Mouse (Mus musculus) thymus, postnatal 14 days (tissue): Measurements from ENCODE around the gene Nid2.

ENCODE experiments used
- DNase-seq: peaks from one replicate; pipeline ENCODE4 v3.0.0; 2021

The Nid2 gene

DNA sequence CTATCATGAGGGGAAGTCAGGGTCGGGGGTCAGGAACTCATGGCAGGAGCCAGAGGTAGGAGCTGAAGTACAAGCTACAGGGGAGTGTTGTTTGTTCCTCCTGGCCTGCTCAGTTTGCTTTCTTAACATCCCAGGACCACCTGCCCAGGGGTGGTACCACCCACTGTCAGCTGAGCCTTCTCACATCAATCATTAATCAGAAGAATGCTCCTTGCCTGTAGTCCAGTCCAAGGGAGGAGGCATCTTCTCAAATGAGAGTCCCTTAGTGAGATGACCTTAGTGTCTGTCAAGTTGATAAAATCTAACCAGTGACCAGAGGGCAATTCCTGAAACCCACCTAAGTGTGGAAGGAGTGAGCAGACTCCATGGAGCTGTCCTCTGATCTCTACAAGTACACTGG lies 37.4 kb downstream of the Nid2 start:
- DNase-seq = no peak

DNA sequence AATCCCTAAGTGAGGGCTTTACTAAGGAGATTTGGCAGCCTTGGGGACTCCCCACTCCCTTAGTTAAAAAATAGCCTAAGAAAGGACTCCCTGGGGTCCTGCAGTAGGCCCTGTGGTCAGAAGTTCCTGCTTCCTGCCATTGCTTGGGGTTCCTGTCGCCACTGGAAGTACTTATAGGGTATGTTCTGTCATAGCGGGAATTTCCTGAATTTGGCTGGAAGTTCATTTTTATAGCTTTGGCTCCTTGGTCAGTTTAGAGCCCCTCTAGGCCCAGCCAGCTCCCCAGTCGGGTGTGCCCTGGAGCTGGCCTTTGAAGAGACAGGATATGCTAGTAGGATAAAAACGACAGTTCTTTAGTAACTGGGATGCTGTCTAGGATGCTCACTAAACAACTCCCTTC lies 43.8 kb downstream of the Nid2 start:
- DNase-seq = no peak

DNA sequence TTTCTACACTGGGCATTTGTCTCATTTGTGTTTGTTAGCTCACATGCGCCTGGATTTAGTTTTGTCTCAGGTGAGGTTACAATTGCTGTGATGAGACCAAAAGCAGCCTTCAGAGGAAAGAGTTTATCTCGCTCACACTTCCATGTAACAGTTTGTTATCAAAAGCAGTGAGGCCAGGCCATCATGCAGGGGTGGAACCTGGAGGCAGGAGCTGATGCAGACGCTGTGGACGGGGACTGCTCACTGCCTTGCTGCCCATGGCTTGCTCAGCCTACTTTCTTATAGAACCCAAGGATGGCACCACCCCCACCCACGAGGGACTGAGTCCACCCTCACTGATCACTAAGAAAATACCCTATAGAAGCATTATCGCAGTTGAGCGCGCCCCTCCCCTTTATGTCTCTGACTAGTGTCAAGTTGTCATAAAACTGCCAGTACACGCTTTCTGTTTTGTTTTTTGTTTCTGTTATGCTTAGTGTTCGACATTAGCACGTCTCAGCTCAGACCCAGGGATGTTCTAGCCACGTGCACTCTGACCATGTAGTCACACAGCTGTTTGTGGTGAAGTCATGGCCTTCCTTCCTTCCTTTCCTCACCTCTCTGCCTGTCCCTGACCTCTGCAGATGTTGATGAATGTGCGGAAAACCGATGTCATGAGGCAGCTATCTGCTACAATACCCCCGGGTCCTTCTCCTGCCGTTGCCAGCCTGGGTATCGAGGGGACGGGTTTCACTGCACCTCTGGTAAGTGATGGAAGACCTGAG lies 45.7 kb downstream of the Nid2 start:
- DNase-seq = no peak

DNA sequence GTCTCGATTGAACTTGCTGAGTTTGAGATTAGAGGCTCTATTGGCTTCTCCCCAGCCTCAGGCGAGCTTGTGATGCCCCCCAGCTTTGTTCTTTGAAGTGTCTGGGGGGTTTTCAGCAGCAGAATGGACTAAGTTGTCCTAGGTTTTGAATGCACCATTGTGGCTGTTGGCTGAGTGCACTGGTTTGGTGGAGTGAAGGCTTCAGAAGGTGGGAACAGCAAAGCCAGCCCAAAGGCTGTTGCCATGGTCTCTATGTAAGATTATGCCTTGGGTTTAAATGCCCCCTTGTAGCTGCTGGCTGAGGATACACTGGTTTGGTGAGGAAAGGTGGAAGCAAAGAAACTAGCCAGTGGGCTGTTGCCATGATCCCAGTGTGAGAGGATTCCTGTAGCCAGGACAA lies 49.4 kb downstream of the Nid2 start:
- no peak for DNase-seq

DNA sequence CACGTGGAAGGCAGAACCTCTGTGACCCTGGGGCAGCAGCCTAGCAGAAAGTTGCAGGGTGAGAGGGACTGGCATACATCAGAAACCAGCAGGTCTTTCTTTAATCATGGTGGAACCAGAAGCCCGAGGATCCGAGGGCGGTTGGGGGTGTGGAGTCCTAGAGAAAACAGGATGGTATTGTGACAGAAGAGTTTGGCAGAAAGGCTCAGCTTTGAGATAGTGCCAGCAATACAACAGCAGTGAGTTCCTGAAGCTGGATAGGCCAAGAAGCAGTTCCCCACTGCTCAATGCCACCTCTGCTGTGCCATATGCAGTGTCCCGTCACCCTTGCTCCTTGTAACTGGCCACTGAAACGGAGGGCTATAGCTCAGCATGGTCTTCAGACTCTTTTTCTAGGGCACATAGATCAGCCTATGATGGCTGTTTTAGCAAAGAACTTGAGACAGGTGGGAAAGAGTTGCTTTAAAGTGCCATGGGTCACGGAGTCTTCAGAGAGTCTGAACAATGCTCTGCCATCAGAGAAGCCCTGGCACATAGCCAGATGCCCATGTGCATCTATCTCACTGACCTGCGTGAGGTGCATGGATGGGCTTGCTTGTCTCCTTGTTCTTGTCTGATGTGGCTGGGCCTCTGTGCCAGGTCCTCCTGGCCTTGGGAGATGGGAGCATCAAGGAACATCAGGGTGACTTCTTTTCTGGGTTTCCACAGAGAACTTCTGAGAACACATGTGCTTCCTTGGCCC lies 50.6 kb downstream of the Nid2 start:
- no peak for DNase-seq

DNA sequence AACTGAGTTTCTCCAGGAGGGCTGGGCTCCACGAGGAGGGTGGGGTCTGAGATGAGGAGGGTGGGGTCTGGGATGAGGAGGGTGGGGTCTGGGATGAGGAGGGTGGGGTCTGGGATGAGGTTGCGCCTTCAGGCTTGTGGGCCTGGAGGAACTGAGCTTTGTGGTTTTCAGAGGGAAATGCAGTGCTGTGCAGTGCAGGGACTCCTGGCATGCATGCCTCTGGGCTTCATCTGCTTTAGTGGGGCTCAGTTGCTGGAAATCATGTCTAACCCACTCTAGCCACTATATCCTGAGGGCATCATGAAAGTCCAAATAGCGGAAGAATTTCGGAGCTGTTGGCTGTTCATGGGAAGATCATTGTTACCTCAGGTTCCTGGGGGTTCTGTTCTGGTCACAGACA lies 52.2 kb downstream of the Nid2 start:
- no peak for DNase-seq

DNA sequence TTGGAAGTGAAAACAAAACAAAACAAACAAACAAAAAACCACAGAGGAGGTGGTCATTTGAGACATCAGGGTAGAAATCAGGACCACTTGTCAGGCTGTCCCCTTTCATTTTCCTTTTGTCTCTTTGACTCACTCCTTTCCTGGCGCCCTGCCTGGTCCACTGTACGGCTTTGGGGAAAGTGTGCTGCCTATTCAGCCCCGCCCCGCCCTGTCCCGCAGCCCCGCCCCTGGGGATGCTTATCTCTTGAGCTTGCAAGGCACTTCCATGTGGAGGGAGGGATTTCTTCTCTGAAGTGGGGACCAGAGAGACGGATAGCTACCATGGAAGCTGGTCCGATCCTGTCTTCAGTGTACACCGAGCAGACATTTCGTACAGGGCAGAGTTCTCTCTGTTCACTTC lies 52.6 kb downstream of the Nid2 start:
- no peak for DNase-seq

DNA sequence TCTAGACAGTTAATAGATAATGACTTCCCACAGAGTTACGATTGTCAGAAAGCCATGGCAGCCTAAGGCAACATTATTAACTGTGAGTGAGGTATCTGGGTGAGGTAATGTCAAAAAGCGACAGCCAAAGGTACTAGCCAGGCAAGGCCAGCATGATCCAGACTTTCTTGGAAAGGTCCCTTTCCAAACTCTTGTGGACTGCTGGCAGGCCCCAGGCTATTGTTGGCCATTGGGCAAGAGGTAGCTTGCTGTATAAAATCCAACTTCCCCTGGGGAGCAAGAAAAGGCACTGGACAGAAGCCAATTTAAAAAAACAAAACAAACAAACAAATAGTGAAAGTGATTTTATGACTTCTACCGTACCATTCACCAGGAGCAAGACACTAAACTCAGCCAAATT lies 56.3 kb downstream of the Nid2 start:
- no peak for DNase-seq

DNA sequence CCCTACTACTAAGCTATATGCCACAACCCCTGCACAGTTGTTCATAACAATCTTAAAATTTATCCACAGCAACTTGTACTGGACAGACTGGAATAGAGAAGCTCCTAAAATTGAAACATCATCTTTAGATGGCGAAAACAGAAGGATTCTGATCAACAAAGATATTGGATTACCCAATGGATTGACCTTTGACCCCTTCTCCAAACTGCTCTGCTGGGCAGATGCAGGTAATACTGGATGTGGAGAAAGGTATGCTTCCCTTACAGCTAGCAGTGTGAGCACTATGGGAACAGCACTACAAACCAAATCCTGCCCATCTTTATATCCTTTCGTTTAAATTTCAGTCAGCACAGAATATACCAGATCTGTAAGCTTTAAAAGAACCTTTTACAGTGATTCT lies 56.8 kb downstream of the Nid2 start:
- no peak for DNase-seq

DNA sequence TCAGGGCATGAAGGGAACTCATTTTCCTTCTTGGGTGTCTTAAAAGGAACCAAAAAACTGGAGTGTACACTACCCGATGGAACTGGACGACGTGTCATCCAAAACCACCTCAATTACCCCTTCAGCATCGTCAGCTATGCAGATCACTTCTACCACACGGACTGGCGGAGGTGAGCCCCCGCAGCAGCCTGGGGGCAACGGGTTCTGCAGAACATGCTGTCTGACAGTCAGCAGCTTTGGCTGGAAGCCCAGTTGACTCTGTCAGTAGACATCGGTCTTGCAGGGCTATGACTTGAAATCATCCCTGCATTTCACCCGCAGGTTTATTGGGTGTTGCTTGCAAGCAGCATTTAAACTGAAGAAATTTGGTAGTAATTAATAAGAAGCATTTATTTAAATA lies 58.9 kb downstream of the Nid2 start:
- DNase-seq = no peak

DNA sequence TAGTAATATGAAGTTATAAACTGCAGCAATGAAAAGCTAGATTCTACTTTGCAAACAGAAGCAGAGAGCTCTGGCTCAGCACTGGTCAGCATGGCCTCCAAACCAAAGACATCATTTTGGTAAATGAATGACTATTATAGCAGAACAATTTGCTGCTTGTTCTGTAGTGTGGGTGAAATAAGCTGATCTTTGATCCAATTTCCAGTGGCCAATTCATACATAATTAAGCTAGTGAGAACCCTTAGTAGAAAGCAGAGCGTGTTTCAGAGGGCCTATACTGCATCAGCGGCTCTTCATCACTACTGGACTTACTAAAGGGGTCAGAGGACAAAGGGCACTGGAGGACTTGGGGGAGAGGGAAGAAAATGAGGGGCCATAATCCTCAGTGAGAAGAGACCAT lies 62.0 kb downstream of the Nid2 start:
- DNase-seq = no peak

DNA sequence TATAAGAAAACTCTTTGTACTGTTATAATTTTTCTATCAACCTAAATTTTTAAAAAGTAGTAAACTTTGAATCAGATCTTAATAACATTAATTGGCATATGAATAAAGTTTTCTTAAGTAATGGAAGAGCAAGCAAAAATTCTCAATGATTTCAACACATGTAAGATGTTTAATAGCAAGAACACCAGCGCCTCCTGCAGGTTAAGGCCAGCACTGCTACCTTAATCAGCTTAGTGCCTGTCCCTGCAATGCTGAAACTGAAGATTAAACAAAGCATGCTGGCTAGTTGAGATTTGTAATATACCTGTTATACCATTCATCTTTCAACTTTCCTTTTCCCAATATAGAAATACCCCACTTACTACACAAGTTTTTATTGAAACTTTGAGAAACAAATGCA lies 66.9 kb downstream of the Nid2 start:
- DNase-seq = peak; percentile 79

DNA sequence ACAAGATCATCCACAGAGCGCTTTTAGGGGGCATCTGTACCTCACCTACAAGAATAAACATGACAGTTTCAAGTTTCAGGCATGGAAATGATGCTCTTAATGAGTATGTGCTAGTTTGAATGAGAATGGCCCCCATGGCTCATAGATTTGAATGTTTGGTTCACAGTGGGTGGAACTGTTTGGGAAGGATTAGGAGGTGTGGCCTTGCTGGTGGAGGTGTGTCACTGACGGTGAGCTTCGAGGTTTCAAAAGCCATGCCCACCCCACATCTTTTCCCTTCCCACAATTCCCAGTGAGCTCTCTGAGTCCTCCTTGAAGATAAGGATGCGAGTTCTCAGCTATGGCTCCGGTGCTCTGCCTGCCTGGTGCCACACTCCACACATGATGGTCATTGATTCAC lies 70.6 kb downstream of the Nid2 start:
- DNase-seq = no peak

DNA sequence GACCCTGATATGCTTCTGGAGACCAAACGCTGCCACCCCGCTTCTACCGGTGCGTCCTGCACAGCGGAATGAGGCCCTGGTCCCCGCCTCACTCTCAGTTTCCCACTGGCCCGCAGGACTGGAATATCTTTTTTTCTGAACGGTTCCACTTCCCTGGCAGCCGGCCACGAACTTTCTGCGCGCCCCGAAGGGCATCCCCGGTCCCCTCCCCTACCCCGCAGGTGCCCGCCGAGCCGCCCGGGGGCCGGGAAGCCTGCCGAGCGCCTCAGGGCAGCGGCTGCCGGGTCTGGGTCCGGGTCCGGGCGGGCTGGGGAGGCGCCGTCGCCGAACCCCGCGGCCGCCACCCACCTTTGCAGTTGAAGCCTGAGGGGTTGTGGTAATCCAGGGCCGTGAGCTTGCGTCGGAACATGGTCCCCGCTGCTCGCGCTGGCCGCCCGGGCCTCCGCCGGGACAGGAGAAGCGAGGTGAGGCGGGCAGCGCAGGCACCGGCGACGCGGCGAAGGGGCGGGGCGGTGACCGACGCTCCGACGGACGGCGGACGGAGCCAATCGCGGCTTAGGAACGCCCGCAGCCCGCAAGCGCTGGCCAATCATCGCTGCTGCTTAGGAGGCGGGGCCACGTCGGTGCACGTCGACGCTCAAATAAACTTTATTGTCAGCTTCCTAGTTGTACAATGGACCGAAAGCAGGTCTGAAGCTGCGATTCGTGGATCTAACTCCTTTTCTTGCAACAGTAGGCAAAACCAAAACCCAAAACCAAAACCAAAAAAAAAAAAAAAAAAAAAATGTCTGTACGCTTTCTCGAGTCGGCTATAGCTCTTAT lies 72.5 kb downstream of the Nid2 start, which contains the start of gene Rtraf:
Gene Rtraf, minus strand, starts transcription at position 504 of the 822 bp plus-strand sequence.
- DNase-seq = peak; percentile 94

DNA sequence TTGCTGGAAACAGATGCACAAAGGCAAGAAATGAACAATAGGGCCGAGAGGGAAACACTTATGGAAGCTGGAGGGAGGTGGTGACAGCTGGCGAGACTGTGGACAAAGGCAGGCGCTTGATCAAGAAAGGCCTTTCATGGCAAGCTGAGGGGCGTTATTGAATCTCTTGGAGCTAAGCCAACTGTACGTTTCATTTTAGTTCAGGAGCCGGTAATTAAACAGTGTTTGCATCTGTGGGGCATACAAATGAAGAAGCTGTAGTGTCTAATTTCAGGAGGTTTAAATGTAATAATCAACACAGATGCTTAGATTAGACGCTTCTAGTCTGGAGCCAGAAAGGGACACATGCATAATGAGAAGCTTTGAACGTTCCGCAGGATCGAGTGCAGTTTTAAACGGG lies 74.4 kb downstream of the Nid2 start:
- no peak for DNase-seq

DNA sequence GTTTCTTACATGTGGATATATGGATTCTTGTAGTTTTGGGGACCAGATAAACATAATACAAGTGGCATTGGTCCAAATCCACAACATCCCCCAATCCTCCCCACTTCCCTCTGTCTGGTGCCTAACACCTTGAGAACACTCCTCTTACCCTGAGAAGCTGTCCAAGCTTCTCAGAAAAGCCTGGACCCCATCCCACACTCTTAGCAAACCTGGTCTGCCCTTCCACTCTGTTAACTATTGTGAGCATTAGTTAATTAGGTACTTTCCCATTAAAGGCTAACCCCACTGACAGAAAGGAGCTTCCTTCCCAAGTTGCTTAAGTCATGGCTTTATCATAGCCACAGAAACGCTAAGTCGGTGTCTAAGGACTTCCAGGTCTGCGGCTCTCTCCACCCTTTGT lies 85.2 kb downstream of the Nid2 start:
- DNase-seq = no peak

DNA sequence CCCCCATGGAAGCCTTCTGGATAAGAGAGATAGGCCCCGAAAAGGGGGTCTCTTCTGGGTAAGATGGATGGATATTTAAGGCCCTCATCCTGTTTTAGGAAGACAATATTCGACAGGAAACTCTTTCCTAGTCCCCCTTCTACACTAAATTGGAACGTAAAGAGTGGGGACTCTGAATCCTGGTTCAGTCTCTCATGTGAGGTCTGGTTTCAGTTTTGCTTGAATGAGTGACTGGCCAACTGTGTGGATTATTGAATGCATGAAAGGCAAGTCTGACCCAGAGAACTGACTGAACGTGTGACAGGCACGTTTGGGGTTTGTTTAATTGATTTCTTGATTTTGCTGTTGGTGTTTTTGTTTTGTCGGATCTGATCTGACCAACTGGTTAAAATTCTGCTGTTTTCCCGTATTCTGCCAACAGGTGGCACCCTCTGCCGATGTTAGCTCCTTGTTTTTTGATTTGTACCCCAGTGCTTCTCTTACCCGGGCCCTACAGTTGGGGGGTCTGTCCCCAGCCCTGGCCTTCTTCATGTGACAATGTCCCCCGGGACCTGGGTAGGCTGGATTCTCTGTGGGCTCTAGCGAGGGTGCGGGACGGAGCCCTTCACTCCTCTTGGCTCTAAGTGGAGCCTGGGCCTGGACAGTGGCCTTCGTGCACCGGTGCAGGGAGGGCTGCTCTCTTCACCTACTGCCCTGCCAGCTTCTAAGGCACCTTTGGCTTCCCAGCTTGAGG lies 88.7 kb downstream of the Nid2 start:
- DNase-seq = peak; percentile 74

DNA sequence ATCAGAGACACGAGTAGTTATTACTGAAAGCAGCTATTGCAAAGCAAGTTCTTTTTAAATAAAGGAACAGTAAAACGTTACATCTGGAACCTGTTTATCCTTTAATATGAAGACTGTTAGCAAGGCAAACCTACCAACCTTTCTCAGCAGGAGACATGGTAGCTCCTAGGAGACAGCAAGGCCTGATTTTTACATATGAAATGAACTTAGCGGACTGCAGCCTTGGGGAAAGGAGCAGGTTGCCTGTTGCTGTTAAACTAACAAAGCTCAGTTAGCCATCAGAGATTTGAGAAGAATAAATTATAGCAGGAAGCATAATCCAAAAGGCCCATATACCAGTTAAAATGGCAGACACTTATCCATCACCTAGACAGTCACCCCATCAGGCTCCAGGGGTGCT lies 102.4 kb downstream of the Nid2 start:
- DNase-seq = no peak

DNA sequence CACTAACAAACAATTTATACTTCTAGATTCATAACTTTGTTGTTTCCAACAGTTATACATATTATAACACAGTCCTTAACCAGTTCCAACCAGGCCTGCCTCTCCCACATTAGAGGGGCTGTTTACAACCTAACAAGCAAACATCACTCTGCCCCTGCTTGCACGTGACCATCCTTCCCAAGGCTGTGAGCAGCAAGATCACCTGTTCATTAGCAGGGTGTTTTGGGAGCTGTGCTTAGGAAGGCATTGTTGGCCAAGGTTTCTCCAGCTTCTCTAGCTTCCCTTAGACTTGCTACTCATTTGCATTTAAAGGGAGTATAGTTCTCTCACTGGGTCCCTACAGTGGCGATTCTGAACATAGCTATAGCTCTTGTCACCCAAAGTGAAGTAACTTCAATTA lies 107.2 kb downstream of the Nid2 start:
- no peak for DNase-seq

DNA sequence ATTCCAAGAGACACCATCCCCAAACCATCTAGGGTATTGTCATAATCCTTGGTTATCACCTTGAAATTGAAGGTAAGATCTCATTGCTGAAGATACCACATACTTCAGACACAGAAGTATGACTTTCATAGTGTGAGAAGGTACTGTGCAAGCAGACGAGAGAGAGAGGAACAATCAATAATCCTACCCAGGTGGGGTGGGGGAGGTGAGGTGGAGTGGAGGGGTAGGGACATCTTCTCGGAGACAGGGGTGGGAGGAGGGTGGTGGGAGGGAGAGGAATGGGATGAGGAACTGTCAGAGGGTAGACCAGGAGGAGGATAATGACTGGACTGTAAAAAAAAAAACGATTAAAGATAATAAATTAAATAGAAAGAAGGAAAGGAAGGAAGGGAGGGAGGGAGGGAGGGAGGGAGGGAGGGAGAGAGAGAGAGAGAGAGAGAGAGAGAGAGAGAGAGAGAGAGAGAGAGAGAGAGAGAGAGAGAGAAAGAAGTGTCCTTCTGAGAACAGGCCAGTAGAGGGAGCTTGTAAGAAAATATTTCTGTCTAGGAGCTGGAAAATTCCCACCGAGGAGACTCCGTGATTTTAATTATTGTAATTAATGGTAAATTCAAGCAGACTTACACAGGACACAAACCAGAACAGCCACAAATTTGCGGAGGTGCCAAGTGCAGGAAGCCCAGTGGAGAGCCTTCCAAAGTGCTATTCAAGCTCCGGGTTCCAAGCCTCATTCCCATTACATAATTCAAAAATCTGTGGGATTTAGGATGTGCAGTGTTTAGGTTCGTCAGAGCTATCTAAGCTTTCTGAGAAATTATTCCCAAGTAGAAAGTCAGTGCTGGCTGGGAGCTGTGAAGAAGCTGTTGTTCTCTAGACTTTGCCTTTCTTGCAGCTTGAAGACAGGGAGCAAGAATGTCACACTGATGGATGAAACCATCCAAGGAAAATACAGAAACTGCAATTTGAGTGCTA lies 108.0 kb downstream of the Nid2 start:
- DNase-seq = no peak

DNA sequence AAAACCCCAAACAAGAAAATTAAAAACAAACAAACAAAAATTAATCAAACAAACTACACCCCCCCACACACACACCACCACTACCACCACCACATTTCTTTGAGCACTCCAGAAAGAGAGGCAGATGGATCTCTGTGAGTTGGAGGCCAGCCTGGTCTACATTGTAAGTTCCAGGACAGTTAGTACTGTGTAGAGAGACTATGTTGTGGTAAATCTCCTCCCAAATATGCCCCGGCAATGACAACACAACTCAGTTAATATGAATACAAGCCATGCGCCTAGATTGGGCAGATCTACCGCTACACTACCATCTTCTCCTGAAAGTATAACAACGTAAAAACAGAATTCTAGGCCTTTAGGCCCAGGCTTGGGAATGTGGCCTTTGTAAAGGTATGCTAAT lies 109.2 kb downstream of the Nid2 start:
- DNase-seq = no peak
